Mouse (Mus musculus) brain, embryonic 14.5 days (tissue): ENCODE data around the gene Cdk7. TPM values are rescaled to one million over a fixed set of nuclear protein-coding genes. Genes with fewer than 3 reads are reported as not detected.

Experiments
- DNase-seq: peaks from one replicate; pipeline ENCODE4 v3.0.0-alpha.2; 2011; ENCODE audit warnings: low read depth
- CTCF ChIP-seq: fragments of 200-500 bp; IDR thresholded peaks from 2 replicates; pipeline ENCODE4 v1.5.1; 2012; ENCODE audit warnings: inconsistent platforms, mild to moderate bottlenecking, moderate library complexity, borderline replicate concordance; ENCODE audit not compliant: insufficient read depth, insufficient read length; ENCODE audit errors: extremely low read depth
- POLR2A ChIP-seq: fragments of 200-500 bp; IDR thresholded peaks from 2 replicates; pipeline ENCODE4 v1.6.1; 2012; ENCODE audit warnings: mild to moderate bottlenecking, inconsistent platforms, borderline replicate concordance; ENCODE audit not compliant: poor library complexity, insufficient read depth, insufficient read length, severe bottlenecking; ENCODE audit errors: extremely low read depth
- polyA plus RNA-seq: library from polyadenylated mRNA; depleted of rRNA; stranded (reverse); fragments of >200 nt; gene quantifications from 2 replicates; pipeline ENCODE4 v1.2.3, GENCODE M21; 2012; rRNA removed

Cdk7 gene
- polyA plus RNA-seq, result 24.3 and 32.1 TPM in 2 replicates

DNA sequence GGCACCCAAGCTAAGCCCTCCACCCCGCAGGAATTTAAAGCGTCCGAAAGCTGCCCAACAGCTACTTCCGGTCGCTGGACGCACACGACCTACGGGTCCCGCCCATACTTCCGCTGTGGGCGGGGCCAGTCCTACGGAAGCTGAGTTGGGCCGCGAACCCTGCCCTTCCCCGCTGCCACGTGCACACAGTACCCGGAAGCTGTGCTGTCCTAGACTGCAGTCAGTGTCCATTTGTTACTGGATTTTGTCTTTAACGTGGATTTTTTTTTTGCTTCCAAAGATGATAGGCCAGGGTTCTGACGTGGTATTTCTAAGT is at the start of gene Cdk7:
TSS of gene Cdk7 (minus strand) at position 79 of the 316 bp plus-strand sequence.
- TF ChIP-seq CTCF (no peak), POLR2A (0 out of 2 replicates have a peak, but pooled peaks have one; percentile 5)

DNA sequence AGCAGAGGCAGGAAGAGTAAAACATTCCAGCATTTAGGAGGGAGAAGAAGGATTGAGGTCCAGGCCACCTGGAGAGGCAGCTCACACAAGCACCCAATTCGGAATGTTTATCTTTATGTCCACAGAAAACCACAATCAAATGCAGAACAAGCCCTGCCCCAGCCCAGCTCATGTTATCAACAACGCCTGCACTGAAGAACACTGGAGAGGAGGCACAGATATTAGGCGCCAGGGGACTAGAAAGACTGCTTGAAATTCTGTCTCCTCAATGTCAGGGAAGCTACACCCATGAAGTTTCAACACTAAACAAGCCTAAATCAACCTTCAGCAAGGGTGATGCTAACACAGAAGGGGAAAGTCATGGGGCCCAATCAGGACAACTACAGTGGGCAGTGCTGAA is 46.8 kb upstream of the Cdk7 start:
- TF ChIP-seq POLR2A, result no peak
- TF ChIP-seq CTCF, result no peak
- no peak for DNase-seq

More for the DNA sequence above, at the start of gene Cdk7:
- DNase-seq, result peak; percentile 98

DNA sequence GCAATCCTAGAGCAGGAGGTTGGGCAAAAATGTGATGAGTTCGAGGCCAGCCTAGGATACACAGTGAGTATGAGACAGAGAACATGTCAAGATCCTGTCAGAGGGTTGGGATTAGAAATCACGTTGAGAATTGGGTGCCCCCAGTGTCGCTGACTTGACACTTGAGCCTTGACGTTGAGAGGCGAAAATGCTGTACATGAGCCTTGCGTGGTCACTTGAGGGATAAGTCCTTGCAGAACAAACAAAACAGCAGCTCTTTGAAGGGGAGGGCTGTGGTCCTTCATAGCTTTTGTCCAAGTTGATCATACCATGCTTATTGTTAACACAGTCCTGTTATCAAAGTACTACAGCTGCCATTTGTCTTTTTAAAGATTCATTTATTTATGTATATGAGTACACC is 46.0 kb upstream of the Cdk7 start:
- DNase-seq, result no peak
- TF ChIP-seq POLR2A (no peak), CTCF (no peak)

DNA sequence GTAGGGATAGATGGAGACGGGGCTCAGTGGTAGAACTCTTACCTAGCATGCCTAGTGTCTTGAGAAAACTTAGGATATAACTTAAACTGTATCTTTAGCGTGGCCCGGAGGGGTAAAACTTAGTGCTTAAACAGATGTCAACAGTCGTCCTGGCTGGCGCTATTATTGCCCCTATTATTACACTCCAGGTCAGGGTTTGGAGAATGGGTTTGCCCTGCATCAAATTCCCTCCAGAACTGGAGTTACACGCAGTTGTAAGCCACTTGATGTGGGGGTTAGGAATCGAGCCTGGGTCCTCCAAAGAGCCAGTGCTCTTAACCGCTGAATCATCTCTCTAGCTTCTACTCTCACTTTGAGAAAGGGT is 45.3 kb upstream of the Cdk7 start:
- DNase-seq, result no peak
- TF ChIP-seq CTCF (no peak), POLR2A (no peak)

DNA sequence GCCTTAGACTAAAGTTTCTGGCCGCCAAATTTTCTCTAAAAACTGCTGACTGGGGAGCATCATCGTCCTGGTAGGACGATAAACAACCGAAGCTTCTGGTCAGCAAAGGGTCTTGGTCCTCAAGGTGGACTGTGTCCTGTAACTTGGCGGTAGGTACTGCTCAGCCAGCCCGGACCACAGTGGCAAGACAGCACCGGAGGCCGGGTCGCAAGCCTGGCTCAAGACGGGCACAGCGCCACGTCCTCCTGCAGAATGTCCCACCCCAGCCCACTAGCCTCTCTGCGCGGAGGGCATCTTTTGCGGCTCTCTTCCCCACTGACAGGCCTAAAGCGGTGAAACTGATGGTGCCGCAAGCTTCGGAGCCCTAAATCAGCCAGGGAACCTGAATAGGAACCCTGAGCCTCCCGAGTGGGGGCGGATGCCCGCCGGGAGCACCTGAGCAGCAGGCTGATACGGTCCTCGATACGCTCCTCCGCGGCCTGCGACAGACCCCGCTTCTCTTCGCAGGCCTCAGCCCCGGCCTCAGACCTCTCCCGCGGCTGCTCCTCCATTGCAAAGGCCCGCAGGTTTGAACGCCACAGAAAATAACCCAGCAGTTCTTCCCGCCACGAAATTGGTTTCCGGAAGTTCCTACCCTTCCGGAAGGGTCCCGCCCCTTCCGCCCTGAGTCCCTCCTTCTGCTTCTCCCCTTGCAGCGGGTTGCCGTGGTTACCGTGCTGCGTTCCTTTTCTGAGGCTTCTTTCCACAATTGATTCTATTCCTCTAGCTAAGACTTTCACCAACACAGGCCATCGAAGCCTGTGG is 44.7 kb upstream of the Cdk7 start, which contains the start of gene Cenph:
TSS of gene Cenph (minus strand) at position 648 of the 804 bp plus-strand sequence.
- no peak for TF ChIP-seq CTCF
- no peak for TF ChIP-seq POLR2A
- peak; percentile 96 for DNase-seq

DNA sequence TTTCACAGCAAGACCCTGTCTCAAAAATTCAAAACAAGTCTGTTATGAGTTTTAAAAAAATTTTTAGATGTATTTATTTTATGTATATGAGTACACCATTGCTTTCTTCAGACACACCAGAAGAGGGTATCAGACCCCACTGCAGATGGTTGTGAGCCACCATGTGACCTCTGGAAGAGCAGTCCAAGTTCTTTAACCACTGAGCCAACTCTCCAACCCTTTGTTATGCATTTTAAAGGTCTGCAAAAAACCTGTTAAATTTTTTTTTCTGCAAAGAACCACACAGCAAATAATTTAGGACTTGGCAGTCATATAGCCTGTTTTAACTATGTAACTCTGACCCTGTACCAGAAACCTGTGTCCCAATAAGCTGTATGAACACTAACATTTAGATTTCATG is 44.0 kb upstream of the Cdk7 start:
- no peak for DNase-seq
- TF ChIP-seq CTCF, result no peak
- no peak for TF ChIP-seq POLR2A

DNA sequence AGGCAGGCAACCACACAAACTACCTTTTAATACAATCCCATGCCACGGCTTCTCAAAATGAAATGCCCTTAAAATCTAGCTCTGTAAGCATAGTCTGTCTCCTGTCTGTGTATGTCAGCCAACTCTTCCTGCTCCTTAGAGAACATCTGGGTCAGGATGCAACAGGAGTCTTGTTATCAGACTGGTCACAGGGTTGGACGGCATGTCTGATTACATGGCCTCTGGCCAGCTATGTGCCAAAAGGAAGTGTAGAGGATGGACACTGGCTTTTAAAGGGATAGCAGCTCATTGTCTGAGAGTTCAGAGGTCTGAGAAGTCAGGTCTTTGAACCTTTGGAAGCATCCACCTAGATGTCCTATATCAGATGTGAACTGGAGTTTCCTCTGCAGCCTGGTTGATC is 24.6 kb upstream of the Cdk7 start:
- no peak for DNase-seq
- TF ChIP-seq POLR2A (no peak), CTCF (no peak)

DNA sequence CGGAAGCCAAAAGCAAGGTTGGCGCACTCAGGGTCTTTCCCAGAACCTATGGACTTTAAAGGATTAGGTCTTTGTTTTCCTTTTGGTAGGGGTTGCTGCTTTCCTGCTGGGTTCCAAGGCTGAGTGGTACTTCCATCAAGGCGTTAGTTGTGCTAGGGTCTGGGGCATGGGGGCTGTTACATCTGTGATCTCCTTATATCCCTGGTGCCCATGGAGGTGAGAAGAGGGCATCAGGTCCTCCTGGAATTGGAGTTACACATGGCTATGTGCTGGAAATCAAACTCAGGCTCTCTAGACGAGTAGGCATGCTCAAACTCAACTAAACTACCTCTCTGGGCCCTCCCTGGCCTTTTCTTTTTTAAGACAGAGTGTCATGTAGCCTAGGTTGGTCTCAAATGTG is 23.4 kb upstream of the Cdk7 start:
- TF ChIP-seq POLR2A (no peak), CTCF (no peak)
- DNase-seq, result no peak

DNA sequence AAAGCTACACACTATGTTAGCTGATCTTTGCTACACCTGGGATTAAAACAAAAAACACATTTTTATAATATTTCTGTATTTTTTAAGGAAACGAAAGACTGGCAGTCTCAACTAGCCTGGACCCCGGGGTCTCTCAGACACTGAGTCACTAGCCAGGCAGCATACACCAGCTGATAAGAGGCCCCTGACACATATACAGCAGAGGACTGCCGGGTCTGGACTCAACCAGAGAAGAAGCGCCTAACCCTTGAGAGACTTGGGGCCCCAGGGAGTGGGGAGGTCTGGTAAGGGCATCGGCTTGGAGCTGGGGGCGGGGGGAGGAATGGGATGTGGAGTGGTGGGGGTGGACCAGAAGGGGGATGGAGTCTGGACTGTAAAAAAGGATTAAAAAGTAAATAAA is 22.3 kb upstream of the Cdk7 start:
- no peak for DNase-seq
- TF ChIP-seq POLR2A (no peak), CTCF (no peak)

DNA sequence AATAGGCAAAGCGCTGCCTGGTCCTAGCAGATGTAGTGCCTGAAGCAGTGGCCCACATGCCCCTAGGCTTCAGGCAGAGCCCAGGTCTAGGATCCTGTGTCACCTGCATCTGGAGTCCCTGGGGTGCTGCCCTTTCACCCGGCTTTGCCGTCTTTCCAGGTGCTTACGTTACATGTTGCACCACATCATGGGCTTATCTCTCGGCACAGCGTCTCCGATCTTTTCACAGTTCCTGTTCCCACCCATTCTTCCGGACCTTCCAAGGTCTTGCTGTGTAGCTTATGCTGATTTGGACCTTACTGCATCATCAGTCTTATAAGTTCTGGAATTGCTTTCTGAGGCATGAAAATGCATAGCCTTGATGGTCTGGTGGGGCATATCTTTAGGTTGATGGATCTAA is 21.8 kb upstream of the Cdk7 start:
- DNase-seq, result no peak
- TF ChIP-seq POLR2A, result no peak
- no peak for TF ChIP-seq CTCF

DNA sequence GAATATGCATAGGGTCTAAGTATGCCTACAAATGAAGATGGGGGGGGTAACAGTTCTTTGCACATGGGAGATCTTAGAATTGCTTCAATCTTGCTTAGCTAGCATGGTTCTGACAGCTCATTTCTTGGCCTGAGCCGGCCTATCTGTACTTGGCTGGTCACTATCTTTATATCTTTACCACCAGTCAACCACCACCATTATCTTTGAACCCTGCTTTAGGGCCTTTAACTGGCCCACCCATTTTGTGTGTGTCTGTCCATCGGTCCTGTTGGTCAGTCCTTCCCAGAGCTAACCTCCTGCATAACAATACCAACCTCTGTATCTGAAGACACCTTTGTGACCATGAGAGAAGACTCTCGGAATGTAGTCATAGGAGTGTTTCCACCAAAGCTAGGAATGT is 20.7 kb upstream of the Cdk7 start:
- no peak for DNase-seq
- no peak for TF ChIP-seq CTCF
- no peak for TF ChIP-seq POLR2A

DNA sequence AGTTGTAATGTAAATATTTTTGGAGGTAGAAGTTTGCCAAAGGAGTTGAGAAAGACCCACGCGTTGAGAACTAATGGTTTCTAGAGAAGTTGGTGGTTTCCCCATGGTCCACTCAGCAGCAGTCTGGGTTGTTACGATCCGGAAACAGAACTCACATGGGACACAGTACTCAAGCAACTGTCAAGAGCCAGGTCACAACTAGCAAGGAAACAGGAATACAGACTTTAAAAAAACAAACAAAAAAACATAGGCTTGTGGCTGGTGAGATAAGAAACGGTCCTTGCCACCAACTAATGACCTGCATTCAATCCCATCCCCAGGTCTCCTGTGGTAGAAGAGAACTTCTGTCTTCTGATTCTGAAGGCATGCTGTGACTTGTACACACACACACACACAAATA is 20.1 kb upstream of the Cdk7 start:
- TF ChIP-seq CTCF (no peak), POLR2A (no peak)
- no peak for DNase-seq
